Mouse (Mus musculus): ENCODE results near the gene Hoxc6. TPM values are rescaled to one million over a fixed set of nuclear protein-coding genes. Genes with fewer than 3 reads are reported as not detected.

Gene Hoxc6
- polyA plus RNA-seq, 1 experiment from 2014 or later = 6.1 TPM

- Histone ChIP-seq H3K4me3 (ENCODE audit: low read depth, low read length) (0 out of 2 replicates have a peak overlapping the region, but pooled peaks have one; percentile 12), H3K27ac (ENCODE audit: low read depth) (no peak overlapping the region)
- no peak for ATAC-seq (replicated peaks; ENCODE audit: low FRiP score, low TSS enrichment, low read depth)
These were observed 23.0 kb upstream of the Hoxc6 start for GRCm38 (mm10) chr15:102975034-102975433.

GRCm38 (mm10) chr15:102975688-102976111 lies 22.4 kb upstream of the Hoxc6 start:
- Histone ChIP-seq H3K4me3 (ENCODE audit: low read depth, low read length) (0 out of 2 replicates have a peak overlapping the region, but pooled peaks have one; percentile 12), H3K27ac (ENCODE audit: low read depth) (no peak overlapping the region), H3K27me3 (replicated peaks; ENCODE audit: control insufficient read depth, insufficient read depth, low read length) (peaks cover 100% of the 10 kb centered on the region), H3K9ac (ENCODE audit: low read length) (no peak overlapping the region), H3K4me2 (ENCODE audit: low read length) (peak overlapping the region; percentile 36), H3K9me3 (ENCODE audit: control insufficient read depth, low read length) (no peaks in the 10 kb centered on the region), H3K36me3 (ENCODE audit: control insufficient read depth, insufficient read depth, low read length) (no peaks in the 10 kb centered on the region), H3K4me1 (replicated peaks; ENCODE audit: control insufficient read depth, insufficient read depth, low read length) (no peaks in the 10 kb centered on the region)
- no peak for ATAC-seq (replicated peaks; ENCODE audit: low FRiP score, low TSS enrichment, low read depth)
- DNase-seq (ENCODE audit: low spot score) = peak; percentile 74
- 1% methylated on average over 21 of the region's 21 CpGs for WGBS

More at GRCm38 (mm10) chr15:102975034-102975433, 23.0 kb upstream of the Hoxc6 start:
- Histone ChIP-seq H3K4me2 (ENCODE audit: low read length) (0 out of 2 replicates have a peak overlapping the region, but pooled peaks have one; percentile 4), H3K9ac (ENCODE audit: low read length) (no peak overlapping the region), H3K4me1 (replicated peaks; ENCODE audit: control insufficient read depth, insufficient read depth, low read length) (no peaks in the 10 kb centered on the region), H3K36me3 (ENCODE audit: control insufficient read depth, insufficient read depth, low read length) (no peaks in the 10 kb centered on the region), H3K9me3 (ENCODE audit: control insufficient read depth, low read length) (no peaks in the 10 kb centered on the region), H3K27me3 (replicated peaks; ENCODE audit: control insufficient read depth, insufficient read depth, low read length) (peaks cover 100% of the 10 kb centered on the region)
- 7% methylated on average over 7 of the region's 7 CpGs for WGBS
- DNase-seq (ENCODE audit: low spot score) = no peak

GRCm38 (mm10) chr15:102976171-102976570 lies 21.9 kb upstream of the Hoxc6 start, which contains the start of gene Hoxc9:
TSS of gene Hoxc9 (plus strand) at chr15:102976439.
- H3K27ac ChIP-seq (ENCODE audit: low read depth) = no peak within 1 kb of the TSS

GRCm38 (mm10) chr15:102976631-102977422 lies 21.2 kb upstream of the Hoxc6 start:
- DNase-seq (ENCODE audit: low spot score) (no peak), ATAC-seq (replicated peaks; ENCODE audit: low FRiP score, low TSS enrichment, low read depth) (no peak)
- Histone ChIP-seq H3K4me1 (replicated peaks; ENCODE audit: control insufficient read depth, insufficient read depth, low read length) (no peaks in the 10 kb centered on the region), H3K4me2 (ENCODE audit: low read length) (peak overlapping the region; percentile 36), H3K27ac (ENCODE audit: low read depth) (no peak overlapping the region), H3K27me3 (replicated peaks; ENCODE audit: control insufficient read depth, insufficient read depth, low read length) (peaks cover 100% of the 10 kb centered on the region), H3K4me3 (ENCODE audit: low read depth, low read length) (peak overlapping the region; percentile 12), H3K36me3 (ENCODE audit: control insufficient read depth, insufficient read depth, low read length) (no peaks in the 10 kb centered on the region), H3K9ac (ENCODE audit: low read length) (no peak overlapping the region), H3K9me3 (ENCODE audit: control insufficient read depth, low read length) (no peaks in the 10 kb centered on the region)
- WGBS = 3% methylated on average over 37 of the region's 37 CpGs

More at GRCm38 (mm10) chr15:102976171-102976570, 21.9 kb upstream of the Hoxc6 start, which contains the start of gene Hoxc9:
- Histone ChIP-seq H3K36me3 (ENCODE audit: control insufficient read depth, insufficient read depth, low read length) (no peaks in the 10 kb centered on the region), H3K4me3 (ENCODE audit: low read depth, low read length) (peak within 1 kb of the TSS; percentile 12), H3K9me3 (ENCODE audit: control insufficient read depth, low read length) (no peaks in the 10 kb centered on the region), H3K9ac (ENCODE audit: low read length) (no peak within 1 kb of the TSS), H3K27me3 (replicated peaks; ENCODE audit: control insufficient read depth, insufficient read depth, low read length) (peaks cover 100% of the 10 kb centered on the region), H3K4me2 (ENCODE audit: low read length) (peak within 1 kb of the TSS; percentile 36), H3K4me1 (replicated peaks; ENCODE audit: control insufficient read depth, insufficient read depth, low read length) (no peaks in the 10 kb centered on the region)
- DNase-seq (ENCODE audit: low spot score) = no peak
- WGBS = under 1% methylated on average over 15 of the region's 20 CpGs
- ATAC-seq (replicated peaks; ENCODE audit: low FRiP score, low TSS enrichment, low read depth) = no peak

- no peaks in the 10 kb centered on the region for H3K4me1 ChIP-seq (replicated peaks; ENCODE audit: control insufficient read depth, insufficient read depth, low read length)
- DNase-seq (ENCODE audit: low spot score) (no peak), ATAC-seq (replicated peaks; ENCODE audit: low FRiP score, low TSS enrichment, low read depth) (no peak)
- H3K36me3 ChIP-seq (ENCODE audit: control insufficient read depth, insufficient read depth, low read length) = no peaks in the 10 kb centered on the region
- no peak overlapping the region for H3K9ac ChIP-seq (ENCODE audit: low read length)
- no peak overlapping the region for H3K27ac ChIP-seq (ENCODE audit: low read depth)
- H3K27me3 ChIP-seq (replicated peaks; ENCODE audit: control insufficient read depth, insufficient read depth, low read length) = peaks cover 100% of the 10 kb centered on the region
- H3K4me3 ChIP-seq (ENCODE audit: low read depth, low read length) = peak overlapping the region; percentile 12
- H3K4me2 ChIP-seq (ENCODE audit: low read length) = peak overlapping the region; percentile 36
- no peaks in the 10 kb centered on the region for H3K9me3 ChIP-seq (ENCODE audit: control insufficient read depth, low read length)
- WGBS = 6% methylated on average over 16 of the region's 16 CpGs
These were observed 20.6 kb upstream of the Hoxc6 start for GRCm38 (mm10) chr15:102977423-102977974.

GRCm38 (mm10) chr15:102978615-102979515 lies 19.2 kb upstream of the Hoxc6 start:
- H3K4me1 ChIP-seq (replicated peaks; ENCODE audit: control insufficient read depth, insufficient read depth, low read length) = no peaks in the 10 kb centered on the region
- H3K27me3 ChIP-seq (replicated peaks; ENCODE audit: control insufficient read depth, insufficient read depth, low read length) = peaks cover 99% of the 10 kb centered on the region
- H3K27ac ChIP-seq (ENCODE audit: low read depth) = no peak overlapping the region
- H3K4me3 ChIP-seq (ENCODE audit: low read depth, low read length) = no peak overlapping the region
- no peak overlapping the region for H3K9ac ChIP-seq (ENCODE audit: low read length)
- H3K9me3 ChIP-seq (ENCODE audit: control insufficient read depth, low read length) = no peaks in the 10 kb centered on the region
- ATAC-seq (replicated peaks; ENCODE audit: low FRiP score, low TSS enrichment, low read depth) (no peak), DNase-seq (ENCODE audit: low spot score) (no peak)
- H3K36me3 ChIP-seq (ENCODE audit: control insufficient read depth, insufficient read depth, low read length) = no peaks in the 10 kb centered on the region
- 10% methylated on average over 13 of the region's 13 CpGs for WGBS
- H3K4me2 ChIP-seq (ENCODE audit: low read length) = 0 out of 2 replicates have a peak overlapping the region, but pooled peaks have one; percentile 20

GRCm38 (mm10) chr15:102979936-102980335 lies 18.1 kb upstream of the Hoxc6 start:
- H3K27me3 ChIP-seq (replicated peaks; ENCODE audit: control insufficient read depth, insufficient read depth, low read length) = peaks cover 99% of the 10 kb centered on the region
- 19% methylated on average over 1 of the region's 1 CpGs for WGBS
- DNase-seq (ENCODE audit: low spot score) (no peak), ATAC-seq (replicated peaks; ENCODE audit: low FRiP score, low TSS enrichment, low read depth) (no peak)
- H3K4me2 ChIP-seq (ENCODE audit: low read length) = no peak overlapping the region
- no peaks in the 10 kb centered on the region for H3K4me1 ChIP-seq (replicated peaks; ENCODE audit: control insufficient read depth, insufficient read depth, low read length)
- H3K27ac ChIP-seq (ENCODE audit: low read depth) = no peak overlapping the region
- H3K4me3 ChIP-seq (ENCODE audit: low read depth, low read length) = no peak overlapping the region
- H3K9me3 ChIP-seq (ENCODE audit: control insufficient read depth, low read length) = no peaks in the 10 kb centered on the region
- H3K9ac ChIP-seq (ENCODE audit: low read length) = no peak overlapping the region
- H3K36me3 ChIP-seq (ENCODE audit: control insufficient read depth, insufficient read depth, low read length) = no peaks in the 10 kb centered on the region

- H3K4me2 ChIP-seq (ENCODE audit: low read length) = peak overlapping the region; percentile 52
- H3K4me1 ChIP-seq (replicated peaks; ENCODE audit: control insufficient read depth, insufficient read depth, low read length) = no peaks in the 10 kb centered on the region
- no peaks in the 10 kb centered on the region for H3K36me3 ChIP-seq (ENCODE audit: control insufficient read depth, insufficient read depth, low read length)
- ATAC-seq (replicated peaks; ENCODE audit: low FRiP score, low TSS enrichment, low read depth) = no peak
- 5% methylated on average over 11 of the region's 11 CpGs for WGBS
- H3K9ac ChIP-seq (ENCODE audit: low read length) = no peak overlapping the region
- DNase-seq (ENCODE audit: low spot score) = no peak
- no peak overlapping the region; the same call in 1 of the 2 replicates for H3K4me3 ChIP-seq (ENCODE audit: low read depth, low read length)
- no peaks in the 10 kb centered on the region for H3K9me3 ChIP-seq (ENCODE audit: control insufficient read depth, low read length)
- peaks cover 99% of the 10 kb centered on the region for H3K27me3 ChIP-seq (replicated peaks; ENCODE audit: control insufficient read depth, insufficient read depth, low read length)
- H3K27ac ChIP-seq (ENCODE audit: low read depth) = no peak overlapping the region
These were observed 17.7 kb upstream of the Hoxc6 start for GRCm38 (mm10) chr15:102980352-102980751.
